Mouse (Mus musculus): ENCODE results near the gene Tpst2.

Gene Tpst2

GRCm38 (mm10) chr5:112282780-112283482, 6.4 kb downstream of the Tpst2 start:
- DNase-seq = no peak

DNA sequence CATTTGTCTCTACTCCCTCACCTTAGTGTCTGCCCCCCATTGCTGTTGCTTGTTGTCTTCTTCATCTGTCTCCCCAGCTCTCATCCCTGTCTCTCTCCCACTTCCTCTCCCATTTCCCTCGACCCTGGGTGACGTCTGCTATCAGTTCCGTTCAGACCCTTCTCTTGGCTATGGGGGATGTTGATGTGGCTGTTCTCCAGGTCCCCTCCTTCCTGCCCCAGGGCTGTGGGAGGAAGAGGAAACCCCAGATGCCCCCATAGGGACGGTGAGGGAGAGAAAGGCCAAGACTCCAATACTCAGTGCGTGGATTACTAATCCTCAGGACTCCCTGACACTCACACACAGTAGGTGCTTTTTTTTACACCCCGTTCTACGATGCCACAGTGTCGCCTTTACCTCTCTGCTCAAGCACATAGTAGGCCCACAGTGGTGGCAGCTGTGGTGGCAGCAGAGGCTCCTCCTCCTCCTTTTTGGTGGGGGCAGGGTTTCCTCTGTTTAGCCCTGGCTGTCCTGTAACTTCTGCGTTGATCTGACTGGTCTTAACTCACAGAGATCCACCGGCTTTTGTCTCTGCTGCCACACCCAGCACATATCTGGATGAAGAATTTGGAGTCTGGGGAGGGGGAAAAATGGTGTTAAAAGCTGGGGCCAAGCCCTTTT, 7.2 kb downstream of the Tpst2 start:
- no peak for DNase-seq

DNA sequence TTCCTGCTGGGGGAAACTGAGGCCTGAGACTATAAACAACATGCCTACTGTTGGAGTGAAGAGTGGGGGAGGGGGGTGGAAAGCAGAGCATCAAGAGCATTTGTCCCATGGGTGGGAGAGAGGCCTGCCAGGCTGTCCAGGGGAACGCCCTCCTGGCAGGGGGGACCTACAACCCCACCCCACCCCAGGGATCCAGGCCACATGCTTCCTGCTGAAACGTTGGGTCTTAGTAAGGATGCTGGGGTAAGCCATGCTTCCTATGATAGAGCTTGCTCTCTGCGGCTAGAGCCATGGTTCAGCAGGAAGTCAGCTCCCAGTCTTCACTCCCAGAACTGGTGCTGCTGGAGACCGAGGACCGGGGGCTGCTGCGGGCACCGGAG, 7.7 kb downstream of the Tpst2 start:
- DNase-seq = no peak

GRCm38 (mm10) chr5:112285548-112286085, 9.1 kb downstream of the Tpst2 start:
- DNase-seq = no peak

DNA sequence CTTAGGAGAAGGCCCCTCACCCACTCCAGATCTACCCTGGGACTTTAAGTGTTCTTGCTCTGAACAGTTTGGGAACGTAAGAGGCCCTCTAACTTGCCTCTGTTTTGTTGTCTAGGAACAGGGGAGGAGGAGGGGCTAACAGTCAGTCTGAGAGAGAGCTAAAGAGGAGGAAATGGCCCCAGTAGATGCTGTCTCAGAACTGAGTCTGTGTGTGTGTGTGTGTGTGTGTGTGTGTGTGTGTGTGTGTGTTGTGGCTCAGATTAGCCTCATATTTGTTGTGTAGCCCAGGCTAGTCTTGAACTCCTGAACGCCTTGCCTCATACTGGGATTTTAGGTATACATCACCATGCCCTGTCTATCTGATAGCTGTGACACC, 10.1 kb downstream of the Tpst2 start:
- no peak for DNase-seq

GRCm38 (mm10) chr5:112286984-112287641, 10.6 kb downstream of the Tpst2 start:
- no peak for DNase-seq

DNA sequence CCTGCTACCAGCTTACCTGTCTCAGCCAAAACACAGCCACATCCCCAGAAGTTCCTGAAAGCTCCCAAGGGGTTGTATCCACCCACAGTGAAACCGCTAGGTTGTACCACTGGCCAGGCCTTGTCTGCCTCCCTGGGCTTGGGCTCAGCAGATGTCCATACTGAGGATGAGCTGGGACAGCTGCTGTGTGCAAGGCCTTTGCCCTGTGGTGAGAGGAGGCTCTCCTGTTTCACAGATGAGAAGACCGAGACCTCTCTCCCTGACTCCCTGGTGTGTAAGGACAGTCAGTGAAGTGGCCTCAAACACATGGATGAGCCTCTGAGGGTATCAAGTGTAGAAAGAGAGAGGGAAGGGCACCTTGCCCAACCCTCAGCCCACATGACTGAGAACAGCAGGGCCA, 11.2 kb downstream of the Tpst2 start:
- no peak for DNase-seq

- no peak for DNase-seq
These were observed 12.0 kb downstream of the Tpst2 start for GRCm38 (mm10) chr5:112288193-112289141.

DNA sequence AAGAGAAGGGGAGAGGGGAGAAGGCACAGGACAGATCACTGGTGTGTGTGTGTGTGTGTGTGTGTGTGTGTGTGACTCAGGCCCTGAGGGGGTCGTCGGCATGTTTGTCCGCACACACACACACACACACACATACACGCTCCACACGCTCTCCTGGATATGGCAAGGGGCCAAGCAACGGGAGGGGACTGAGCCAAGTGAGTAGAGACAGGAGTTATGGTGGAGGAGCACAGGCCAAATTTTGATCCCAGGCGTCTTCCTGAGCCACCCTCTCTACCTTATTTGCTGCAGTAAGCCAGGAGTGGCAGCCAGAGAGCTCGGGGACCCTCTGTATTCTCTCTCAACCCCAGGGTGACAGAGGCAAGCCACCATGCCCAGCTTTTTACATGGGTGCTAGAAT, 12.7 kb downstream of the Tpst2 start:
- DNase-seq = no peak

- no peak for DNase-seq
These were observed 13.5 kb downstream of the Tpst2 start for GRCm38 (mm10) chr5:112289819-112290535.

GRCm38 (mm10) chr5:112290536-112290880, 14.0 kb downstream of the Tpst2 start:
- no peak for DNase-seq

DNA sequence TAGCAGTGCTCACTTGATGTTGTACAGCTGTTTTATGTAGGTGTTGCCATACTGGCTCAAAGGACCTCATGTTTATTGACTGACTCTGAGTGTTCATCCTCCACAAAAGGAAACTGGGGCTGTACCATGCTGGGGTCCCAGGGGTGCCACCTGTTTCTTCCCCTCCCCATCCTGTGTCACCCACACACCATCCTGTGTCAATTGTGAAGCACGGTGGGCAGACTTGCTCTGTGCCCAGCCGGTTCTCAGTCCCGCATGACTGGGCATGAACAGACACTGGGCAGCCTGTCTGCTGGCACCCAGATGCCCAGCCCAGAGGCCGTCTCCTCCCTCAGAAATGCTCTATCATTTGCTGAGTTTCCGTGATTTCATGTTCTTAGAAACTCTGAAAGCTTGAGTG, 15.4 kb downstream of the Tpst2 start:
- no peak for DNase-seq

GRCm38 (mm10) chr5:112292343-112292980, 16.0 kb downstream of the Tpst2 start:
- no peak for DNase-seq

DNA sequence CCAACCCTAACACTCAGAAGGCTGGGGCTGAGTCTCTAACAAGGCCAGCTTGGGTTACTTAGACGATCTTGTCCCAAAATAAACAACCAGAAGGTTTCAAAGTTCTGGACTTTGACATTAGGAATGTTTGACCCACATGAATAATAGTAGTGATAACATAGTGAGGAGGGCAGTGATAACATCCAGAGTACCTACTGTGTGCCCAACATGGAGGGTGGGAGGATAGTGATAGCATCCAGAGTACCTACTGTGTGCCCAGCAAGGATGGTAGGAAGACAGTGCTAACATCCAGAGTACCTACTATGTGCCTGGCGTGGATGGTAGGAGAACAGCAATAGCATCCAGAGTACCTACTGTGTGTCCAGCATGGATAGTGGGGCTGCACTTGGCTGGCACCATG, 17.3 kb downstream of the Tpst2 start:
- no peak for DNase-seq

GRCm38 (mm10) chr5:112294696-112295095, 18.2 kb downstream of the Tpst2 start:
- no peak for DNase-seq

DNA sequence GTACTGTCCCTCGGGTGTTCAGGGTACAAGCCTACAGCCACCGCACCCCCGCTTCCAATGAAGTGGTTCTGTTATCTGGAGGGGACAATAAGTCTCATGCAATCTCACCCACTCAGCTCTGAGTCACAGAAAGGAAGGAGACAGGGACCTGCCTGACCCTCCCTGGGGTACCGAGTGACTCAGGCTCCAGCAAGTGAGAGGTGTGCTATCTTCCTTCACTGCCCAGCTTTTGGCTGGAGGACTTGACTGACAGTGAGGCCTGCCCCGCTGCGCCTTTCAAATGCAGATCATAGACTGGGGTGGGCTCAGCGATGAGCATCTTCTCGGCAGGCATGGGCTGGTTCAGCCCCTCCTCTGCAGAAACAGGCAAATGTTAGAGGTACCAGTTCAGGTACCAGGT, 18.7 kb downstream of the Tpst2 start:
- no peak for DNase-seq

- DNase-seq = no peak
These were observed 19.1 kb downstream of the Tpst2 start for GRCm38 (mm10) chr5:112295564-112295963.

DNA sequence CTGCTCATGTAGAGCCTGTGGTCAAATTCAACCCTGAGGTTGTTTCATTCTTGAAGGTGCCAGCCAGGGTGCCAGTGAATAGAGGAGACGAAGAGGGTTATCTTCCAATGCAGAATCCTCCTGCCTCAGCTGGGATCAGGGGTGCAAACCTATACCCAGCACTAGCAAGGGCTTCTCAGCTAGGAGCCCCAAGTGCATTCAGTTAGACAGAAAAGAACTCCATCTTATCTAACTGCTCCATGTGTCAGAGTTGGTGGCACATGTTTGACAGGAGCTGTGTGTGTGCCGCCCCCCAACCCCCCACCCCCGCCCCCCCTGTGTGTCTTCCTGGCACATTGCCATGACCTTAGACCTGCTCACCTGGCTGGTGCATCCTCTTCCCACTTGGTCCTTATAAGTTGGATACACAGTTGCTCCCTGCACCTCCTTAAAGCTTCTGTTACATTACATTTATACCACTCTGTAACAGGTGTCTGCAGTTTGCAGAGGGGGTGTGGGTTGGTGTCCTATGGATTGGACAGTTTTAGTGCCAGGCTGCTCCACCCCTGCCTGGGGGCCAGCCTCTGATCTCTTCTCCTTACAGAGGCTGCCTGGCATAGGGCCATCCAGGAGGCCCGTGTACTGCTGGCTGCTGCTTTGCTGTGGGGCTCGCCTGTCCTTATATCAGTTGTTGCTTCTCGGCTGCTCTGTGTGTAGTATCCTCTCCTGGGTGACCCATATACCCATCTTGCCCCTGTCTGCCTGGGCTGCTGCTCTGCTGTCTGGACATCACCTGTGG, 20.1 kb downstream of the Tpst2 start:
- no peak for DNase-seq

- DNase-seq = no peak
These were observed 20.8 kb downstream of the Tpst2 start for GRCm38 (mm10) chr5:112297257-112297656.

- DNase-seq = no peak
These were observed 21.9 kb downstream of the Tpst2 start for GRCm38 (mm10) chr5:112298226-112298988.

All from cerebellum, adult 11 months (tissue).